Mouse (Mus musculus): ENCODE data around the gene Tbc1d8.

GRCm38 (mm10) chr1:39434264-39434663, 44.3 kb downstream of the Tbc1d8 start:
- TF ChIP-seq POLR2A (IDR thresholded peaks at IDR 0.05; ENCODE audit: low read depth, low read length) (no peak), CTCF (IDR thresholded peaks at IDR 0.05; ENCODE audit: borderline replicate concordance, insufficient read depth, low read length) (no peak)

All from embryonic fibroblast, embryonic 13.5 days (primary cell).